In genomic region chr2:47785848-47786247, GRCm38 (mm10) we compare ENCODE assay signal across 8 mouse cellular contexts.
DNase-seq lines count a peak whose midpoint lies in the region; ATAC-seq and TF ChIP-seq lines count a peak whose summit lies in the region.

No protein-coding gene starts in this region.

- TF ChIP-seq CTCF in thymus, adult 2 months (IDR thresholded peaks at IDR 0.05; ENCODE audit: borderline replicate concordance, control insufficient read depth, extremely low read depth, insufficient read depth, low read length, poor library complexity) = no peak
- peak; percentile 75 for TF ChIP-seq CTCF in hindbrain, postnatal 0 days (IDR thresholded peaks at IDR 0.05; ENCODE audit: low read depth)

- H3K36me3 ChIP-seq in thymus, adult 2 months (ENCODE audit: control insufficient read depth, insufficient read depth, low read length) = no peaks in the 10 kb centered on the region
- H3K36me3 ChIP-seq in embryonic facial prominence, embryonic 11.5 days (replicated peaks; ENCODE audit: control insufficient read depth, insufficient read depth, low read depth, low read length) = no peaks in the 10 kb centered on the region
- H3K36me3 ChIP-seq in hindbrain, postnatal 0 days (ENCODE audit: insufficient read depth, low read length) = no peaks in the 10 kb centered on the region

- intact Hi-C loops in left cerebral cortex, postnatal 4 days (cut with DNase I) = no loop called here

- no peak for ATAC-seq in embryonic facial prominence, embryonic 11.5 days (replicated peaks; ENCODE audit: insufficient number of reproducible peaks, low FRiP score, low TSS enrichment, low read depth)
- no peak for ATAC-seq in hindbrain, postnatal 0 days

- no peaks in the 10 kb centered on the region for H3K4me1 ChIP-seq in thymus, adult 2 months (replicated peaks; ENCODE audit: control insufficient read depth, insufficient read depth, low read length)
- no peaks in the 10 kb centered on the region for H3K4me1 ChIP-seq in embryonic facial prominence, embryonic 11.5 days (ENCODE audit: control insufficient read depth, insufficient read depth, low read length)
- H3K4me1 ChIP-seq in hindbrain, postnatal 0 days (ENCODE audit: insufficient read depth, low read length) = no peaks in the 10 kb centered on the region

- TF ChIP-seq POLR2A in thymus, adult 2 months (IDR thresholded peaks at IDR 0.05; ENCODE audit: control insufficient read depth, extremely low read depth, insufficient read depth, low read length, poor library complexity) = no peak

- WGBS in thymus, adult 2 months = 8% methylated on average over 3 of the region's 3 CpGs
- 6% methylated on average over 3 of the region's 3 CpGs for WGBS in embryonic facial prominence, embryonic 11.5 days
- whole genome bisulfite sequencing in hindbrain, postnatal 0 days = 7% methylated on average over 3 of the region's 3 CpGs

- H3K27ac ChIP-seq in thymus, adult 2 months (ENCODE audit: control insufficient read depth, insufficient read depth, low read length) = no peak overlapping the region
- H3K27ac ChIP-seq in embryonic facial prominence, embryonic 11.5 days (replicated peaks; ENCODE audit: low read depth, low read length) = no peak overlapping the region
- no peak overlapping the region for H3K27ac ChIP-seq in hindbrain, postnatal 0 days

- DNase-seq in adrenal gland, adult (ENCODE audit: inconsistent age in 2 of 2, low spot score in 1 of 2) = peak; percentile 11 to 70
- no peak for DNase-seq in adrenal gland, adult 8-10 months
- DNase-seq in thymus, postnatal 14 days = peak; percentile 10
- no peak for DNase-seq in thymus, adult 2 months
- peak; percentile 67 for DNase-seq in embryonic facial prominence, embryonic 11.5 days (ENCODE audit: low spot score)
- peak; percentile 73 for DNase-seq in hindbrain, postnatal 0 days (ENCODE audit: low spot score)
- peak; percentile 56 for DNase-seq in left cerebral cortex, postnatal 4 days
- peak; percentile 52 for DNase-seq in right cerebral cortex, adult 18-20 months

- H3K9ac ChIP-seq in embryonic facial prominence, embryonic 11.5 days (replicated peaks; ENCODE audit: low read length) = no peak overlapping the region
- H3K9ac ChIP-seq in hindbrain, postnatal 0 days (replicated peaks; ENCODE audit: low read length) = no peak overlapping the region

- no peak overlapping the region for H3K4me3 ChIP-seq in thymus, adult 2 months (ENCODE audit: control insufficient read depth, insufficient read depth, low read length)
- H3K4me3 ChIP-seq in embryonic facial prominence, embryonic 11.5 days (ENCODE audit: low read depth, low read length) = no peak overlapping the region
- no peak overlapping the region for H3K4me3 ChIP-seq in hindbrain, postnatal 0 days (ENCODE audit: low read length)

- no peaks in the 10 kb centered on the region for H3K9me3 ChIP-seq in embryonic facial prominence, embryonic 11.5 days (replicated peaks; ENCODE audit: control insufficient read depth, low read length)
- H3K9me3 ChIP-seq in hindbrain, postnatal 0 days (ENCODE audit: low read length) = no peaks in the 10 kb centered on the region

- H3K27me3 ChIP-seq in thymus, adult 2 months (ENCODE audit: control insufficient read depth, insufficient read depth, low read length) = no peaks in the 10 kb centered on the region
- H3K27me3 ChIP-seq in embryonic facial prominence, embryonic 11.5 days (ENCODE audit: control insufficient read depth, insufficient read depth, low read length) = no peaks in the 10 kb centered on the region
- H3K27me3 ChIP-seq in hindbrain, postnatal 0 days (ENCODE audit: insufficient read depth, low read length) = no peaks in the 10 kb centered on the region

- H3K4me2 ChIP-seq in embryonic facial prominence, embryonic 11.5 days (ENCODE audit: low read depth, low read length) = no peak overlapping the region
- H3K4me2 ChIP-seq in hindbrain, postnatal 0 days (ENCODE audit: low read depth, low read length) = no peak overlapping the region

Comparison
In these comparisons a context has a peak if more than half of its experiments do, and no peak if none do; other contexts are left out.
1. DNase-seq: peak in adrenal gland, adult (2 of 2), thymus, postnatal 14 days (single experiment), embryonic facial prominence, embryonic 11.5 days (single experiment), hindbrain, postnatal 0 days (single experiment), left cerebral cortex, postnatal 4 days (single experiment) and right cerebral cortex, adult 18-20 months (single experiment); none in adrenal gland, adult 8-10 months (single experiment) and thymus, adult 2 months (single experiment).